Mouse (Mus musculus): ENCODE results near the gene Il1r1. TPM values are rescaled to one million over a fixed set of nuclear protein-coding genes. Genes with fewer than 3 reads are reported as not detected.

The Il1r1 gene
- polyA plus RNA-seq, 1 experiment: 0.72 TPM

- TF ChIP-seq POLR2A (IDR thresholded peaks at IDR 0.05; ENCODE audit: borderline replicate concordance, extremely low read depth, insufficient read depth, insufficient read length, poor library complexity, severe bottlenecking): no peak
- no peak for TF ChIP-seq CTCF (IDR thresholded peaks at IDR 0.05; ENCODE audit: borderline replicate concordance, extremely low read depth, insufficient read depth, insufficient read length)
- no peak for DNase-seq (ENCODE audit: low read depth)
Measured at GRCm38 (mm10) chr1:40213337-40214159, 11.3 kb upstream of the Il1r1 start.

- TF ChIP-seq CTCF (IDR thresholded peaks at IDR 0.05; ENCODE audit: borderline replicate concordance, extremely low read depth, insufficient read depth, insufficient read length) (no peak), POLR2A (IDR thresholded peaks at IDR 0.05; ENCODE audit: borderline replicate concordance, extremely low read depth, insufficient read depth, insufficient read length, poor library complexity, severe bottlenecking) (no peak)
- no peak for DNase-seq (ENCODE audit: low read depth)
Measured at GRCm38 (mm10) chr1:40217521-40217920, 7.4 kb upstream of the Il1r1 start.

- no peak for DNase-seq (ENCODE audit: low read depth)
- no peak for TF ChIP-seq POLR2A (IDR thresholded peaks at IDR 0.05; ENCODE audit: borderline replicate concordance, extremely low read depth, insufficient read depth, insufficient read length, poor library complexity, severe bottlenecking)
- no peak for TF ChIP-seq CTCF (IDR thresholded peaks at IDR 0.05; ENCODE audit: borderline replicate concordance, extremely low read depth, insufficient read depth, insufficient read length)
Measured at GRCm38 (mm10) chr1:40218603-40219002, 6.3 kb upstream of the Il1r1 start.

- no peak for TF ChIP-seq CTCF (IDR thresholded peaks at IDR 0.05; ENCODE audit: borderline replicate concordance, extremely low read depth, insufficient read depth, insufficient read length)
- no peak for TF ChIP-seq POLR2A (IDR thresholded peaks at IDR 0.05; ENCODE audit: borderline replicate concordance, extremely low read depth, insufficient read depth, insufficient read length, poor library complexity, severe bottlenecking)
Measured at GRCm38 (mm10) chr1:40220549-40220948, 4.3 kb upstream of the Il1r1 start.

GRCm38 (mm10) chr1:40221864-40222263 is 3.0 kb upstream of the Il1r1 start:
- DNase-seq (ENCODE audit: low read depth): no peak
- TF ChIP-seq POLR2A (IDR thresholded peaks at IDR 0.05; ENCODE audit: borderline replicate concordance, extremely low read depth, insufficient read depth, insufficient read length, poor library complexity, severe bottlenecking): no peak
- TF ChIP-seq CTCF (IDR thresholded peaks at IDR 0.05; ENCODE audit: borderline replicate concordance, extremely low read depth, insufficient read depth, insufficient read length): no peak

More at GRCm38 (mm10) chr1:40220549-40220948, 4.3 kb upstream of the Il1r1 start:
- no peak for DNase-seq (ENCODE audit: low read depth)

GRCm38 (mm10) chr1:40222680-40223079 is 2.2 kb upstream of the Il1r1 start:
- TF ChIP-seq CTCF (IDR thresholded peaks at IDR 0.05; ENCODE audit: borderline replicate concordance, extremely low read depth, insufficient read depth, insufficient read length) (no peak), POLR2A (IDR thresholded peaks at IDR 0.05; ENCODE audit: borderline replicate concordance, extremely low read depth, insufficient read depth, insufficient read length, poor library complexity, severe bottlenecking) (no peak)
- DNase-seq (ENCODE audit: low read depth): no peak

- DNase-seq (ENCODE audit: low read depth): no peak
- TF ChIP-seq CTCF (IDR thresholded peaks at IDR 0.05; ENCODE audit: borderline replicate concordance, extremely low read depth, insufficient read depth, insufficient read length) (no peak), POLR2A (IDR thresholded peaks at IDR 0.05; ENCODE audit: borderline replicate concordance, extremely low read depth, insufficient read depth, insufficient read length, poor library complexity, severe bottlenecking) (no peak)
Measured at GRCm38 (mm10) chr1:40223591-40223990, 1.3 kb upstream of the Il1r1 start.

GRCm38 (mm10) chr1:40225580-40225979 is 700 bp downstream of the Il1r1 start:
- no peak for TF ChIP-seq CTCF (IDR thresholded peaks at IDR 0.05; ENCODE audit: borderline replicate concordance, extremely low read depth, insufficient read depth, insufficient read length)
- TF ChIP-seq POLR2A (IDR thresholded peaks at IDR 0.05; ENCODE audit: borderline replicate concordance, extremely low read depth, insufficient read depth, insufficient read length, poor library complexity, severe bottlenecking): no peak
- DNase-seq (ENCODE audit: low read depth): no peak

- DNase-seq (ENCODE audit: low read depth): no peak
Measured at GRCm38 (mm10) chr1:40229033-40229432, 4.2 kb downstream of the Il1r1 start.

GRCm38 (mm10) chr1:40229771-40230280 is 4.9 kb downstream of the Il1r1 start:
- TF ChIP-seq CTCF (IDR thresholded peaks at IDR 0.05; ENCODE audit: borderline replicate concordance, extremely low read depth, insufficient read depth, insufficient read length) (no peak), POLR2A (IDR thresholded peaks at IDR 0.05; ENCODE audit: borderline replicate concordance, extremely low read depth, insufficient read depth, insufficient read length, poor library complexity, severe bottlenecking) (no peak)
- DNase-seq (ENCODE audit: low read depth): no peak

More at GRCm38 (mm10) chr1:40229033-40229432, 4.2 kb downstream of the Il1r1 start:
- no peak for TF ChIP-seq CTCF (IDR thresholded peaks at IDR 0.05; ENCODE audit: borderline replicate concordance, extremely low read depth, insufficient read depth, insufficient read length)
- TF ChIP-seq POLR2A (IDR thresholded peaks at IDR 0.05; ENCODE audit: borderline replicate concordance, extremely low read depth, insufficient read depth, insufficient read length, poor library complexity, severe bottlenecking): no peak

- TF ChIP-seq CTCF (IDR thresholded peaks at IDR 0.05; ENCODE audit: borderline replicate concordance, extremely low read depth, insufficient read depth, insufficient read length) (no peak), POLR2A (IDR thresholded peaks at IDR 0.05; ENCODE audit: borderline replicate concordance, extremely low read depth, insufficient read depth, insufficient read length, poor library complexity, severe bottlenecking) (no peak)
- no peak for DNase-seq (ENCODE audit: low read depth)
Measured at GRCm38 (mm10) chr1:40230336-40230735, 5.5 kb downstream of the Il1r1 start.

GRCm38 (mm10) chr1:40231116-40231515 is 6.2 kb downstream of the Il1r1 start:
- DNase-seq (ENCODE audit: low read depth): no peak
- no peak for TF ChIP-seq POLR2A (IDR thresholded peaks at IDR 0.05; ENCODE audit: borderline replicate concordance, extremely low read depth, insufficient read depth, insufficient read length, poor library complexity, severe bottlenecking)
- no peak for TF ChIP-seq CTCF (IDR thresholded peaks at IDR 0.05; ENCODE audit: borderline replicate concordance, extremely low read depth, insufficient read depth, insufficient read length)

All from brain, embryonic 14.5 days (tissue).